Mouse (Mus musculus) gastrocnemius, postnatal 36 days (tissue): ENCODE data around the gene Amotl2. TPM values are rescaled to one million over a fixed set of nuclear protein-coding genes. Genes with fewer than 3 reads are reported as not detected.

ENCODE experiments used
- DNase-seq, 2 experiments: peaks; one replicate each; pipeline ENCODE4 v3.0.0; 2022
- intact Hi-C: fragments of 180-260 bp; cut with DNase I; formaldehyde crosslinking; loops from one replicate; pipeline ENCODE4 v1.15.1; 2025
- total RNA-seq, 2 experiments: library from RNA; stranded (reverse); gene quantifications; 2 replicates each; pipeline ENCODE4 v1.2.3; 2021

The Amotl2 gene
- total RNA-seq, 2 experiments from 2014 or later: 12.0 to 20.5 TPM

DNA sequence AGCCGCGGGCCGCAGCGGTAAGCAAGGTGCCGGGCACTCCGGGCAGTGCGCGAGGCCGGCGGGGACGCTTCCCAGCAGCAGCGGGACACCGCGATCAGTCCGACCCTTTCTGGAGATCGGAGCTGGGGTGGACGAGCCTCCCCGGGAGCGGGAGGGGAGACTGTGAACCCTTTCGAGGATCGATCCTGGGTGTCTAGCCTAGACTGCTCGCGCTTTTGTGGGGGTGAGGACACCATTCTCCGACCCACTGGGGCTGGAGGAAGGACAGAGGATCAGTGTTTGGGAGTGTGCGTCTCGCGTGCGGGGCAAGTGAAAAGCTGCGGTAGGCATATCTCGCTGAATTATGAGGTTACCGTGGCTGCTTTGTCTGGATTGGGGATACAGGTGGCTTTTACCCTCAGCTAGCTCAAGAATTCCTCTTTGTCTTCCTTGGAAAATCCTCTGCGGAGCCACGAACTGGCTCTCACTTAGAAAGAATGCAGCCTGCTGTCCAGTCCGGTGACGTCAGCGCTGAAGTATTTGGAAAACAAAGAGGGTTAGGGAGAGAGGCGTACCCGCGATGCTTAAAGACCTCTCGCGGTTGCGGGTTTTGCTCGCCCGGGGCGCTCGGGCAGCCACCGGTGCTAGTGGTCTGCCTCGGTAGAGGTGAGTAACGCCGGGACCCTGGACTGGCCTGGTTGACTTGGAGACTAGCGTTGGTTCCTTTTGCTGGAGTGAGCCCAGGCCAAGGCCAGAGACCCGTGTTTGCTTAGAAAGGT is 1.6 kb downstream of the Amotl2 start:
- peak; percentile 75 to 83 for DNase-seq
- intact Hi-C loops: no loop called here

DNA sequence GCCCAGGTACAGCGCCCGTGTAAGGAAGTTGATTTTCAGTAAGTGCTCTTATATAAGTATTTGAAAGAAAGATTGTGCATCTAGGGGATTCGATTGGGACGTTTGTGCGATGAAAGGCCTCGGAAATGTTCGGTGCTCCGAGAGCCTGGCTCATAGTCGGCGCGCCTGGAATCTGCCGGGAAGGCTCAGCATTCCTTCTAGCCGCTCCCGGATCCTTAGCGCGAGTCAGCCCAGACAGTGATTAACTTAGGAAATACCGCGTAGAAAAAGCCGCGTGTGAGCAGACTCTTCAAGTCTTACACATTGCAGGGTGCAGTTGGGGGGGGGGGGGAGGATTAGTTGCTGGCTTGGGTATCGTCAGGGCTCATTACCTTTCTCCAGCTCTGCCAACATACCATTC is 2.2 kb downstream of the Amotl2 start:
- intact Hi-C loops: no loop called here
- no peak for DNase-seq

DNA sequence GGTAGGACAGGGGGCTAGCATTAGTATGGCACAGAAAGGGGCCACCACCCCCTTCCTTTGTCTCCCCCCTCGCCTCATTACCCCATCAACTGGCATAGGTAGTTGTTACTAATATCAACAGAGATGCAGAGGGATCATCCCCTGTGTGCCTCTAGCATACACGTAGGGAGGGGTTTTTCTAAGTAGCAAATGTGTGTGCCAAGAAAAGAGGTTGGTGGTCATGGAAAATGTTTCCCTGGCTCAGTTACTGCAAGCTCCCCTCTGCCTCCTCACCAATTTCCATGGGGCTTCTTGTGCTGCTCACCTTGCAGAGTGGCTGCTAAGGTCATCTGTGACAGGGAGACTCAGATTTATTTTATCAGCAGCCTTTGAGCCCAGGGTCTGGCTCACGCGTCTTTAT is 2.6 kb downstream of the Amotl2 start:
- intact Hi-C loops: no loop called here
- no peak for DNase-seq

DNA sequence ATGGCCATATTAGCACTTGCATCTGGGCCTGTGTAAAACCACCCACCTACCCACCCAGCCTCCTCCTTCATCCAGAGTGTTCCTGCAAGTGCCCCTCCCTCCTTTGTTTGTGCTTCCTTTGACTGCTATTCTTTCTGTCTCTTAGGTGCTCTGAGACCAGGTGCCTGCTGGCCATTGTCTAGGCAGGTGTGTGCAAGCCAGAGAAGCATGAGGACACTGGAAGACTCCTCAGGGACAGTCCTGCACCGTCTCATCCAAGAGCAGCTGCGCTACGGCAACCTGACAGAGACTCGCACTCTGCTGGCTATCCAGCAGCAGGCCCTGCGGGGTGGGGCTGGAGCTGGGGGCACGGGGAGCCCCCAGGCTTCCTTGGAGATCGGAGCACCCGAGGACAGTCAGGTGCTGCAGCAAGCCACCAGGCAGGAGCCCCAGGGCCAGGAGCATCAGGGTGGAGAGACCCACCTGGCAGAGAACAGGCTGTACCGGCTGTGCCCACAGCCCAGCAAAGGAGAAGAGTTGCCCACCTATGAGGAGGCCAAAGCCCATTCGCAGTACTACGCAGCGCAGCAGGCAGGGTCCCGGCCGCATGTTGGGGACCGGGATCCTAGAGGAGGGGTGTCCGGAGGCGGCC is 3.6 kb downstream of the Amotl2 start:
- DNase-seq: no peak
- intact Hi-C loops: no loop called here

DNA sequence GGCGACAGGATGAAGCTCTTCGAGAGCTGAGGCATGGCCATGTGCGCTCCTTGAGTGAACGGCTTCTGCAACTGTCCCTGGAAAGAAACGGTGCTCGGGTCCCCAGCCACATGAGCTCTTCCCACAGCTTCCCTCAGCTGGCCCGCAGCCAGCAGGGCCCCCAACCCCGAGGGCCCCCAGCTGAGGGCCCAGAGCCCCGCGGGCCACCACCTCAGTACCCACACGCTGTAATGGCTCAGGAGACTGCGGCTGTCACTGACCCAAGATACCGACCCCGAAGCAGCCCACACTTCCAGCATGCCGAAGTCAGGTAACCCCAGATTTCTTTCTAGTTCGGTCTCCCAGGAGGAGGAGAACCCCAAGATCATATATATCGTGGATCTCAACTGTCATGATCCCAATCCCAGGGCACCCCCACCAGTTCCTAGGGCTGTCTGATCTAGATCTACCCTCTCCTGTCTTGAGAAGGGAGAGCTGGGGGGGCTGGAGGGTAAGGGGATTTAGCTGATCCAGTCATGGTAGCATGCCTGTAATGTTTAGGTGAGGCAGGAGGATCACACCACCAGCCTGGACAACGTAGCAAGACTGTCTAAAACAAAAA is 4.2 kb downstream of the Amotl2 start:
- intact Hi-C loops: no loop called here
- no peak for DNase-seq

DNA sequence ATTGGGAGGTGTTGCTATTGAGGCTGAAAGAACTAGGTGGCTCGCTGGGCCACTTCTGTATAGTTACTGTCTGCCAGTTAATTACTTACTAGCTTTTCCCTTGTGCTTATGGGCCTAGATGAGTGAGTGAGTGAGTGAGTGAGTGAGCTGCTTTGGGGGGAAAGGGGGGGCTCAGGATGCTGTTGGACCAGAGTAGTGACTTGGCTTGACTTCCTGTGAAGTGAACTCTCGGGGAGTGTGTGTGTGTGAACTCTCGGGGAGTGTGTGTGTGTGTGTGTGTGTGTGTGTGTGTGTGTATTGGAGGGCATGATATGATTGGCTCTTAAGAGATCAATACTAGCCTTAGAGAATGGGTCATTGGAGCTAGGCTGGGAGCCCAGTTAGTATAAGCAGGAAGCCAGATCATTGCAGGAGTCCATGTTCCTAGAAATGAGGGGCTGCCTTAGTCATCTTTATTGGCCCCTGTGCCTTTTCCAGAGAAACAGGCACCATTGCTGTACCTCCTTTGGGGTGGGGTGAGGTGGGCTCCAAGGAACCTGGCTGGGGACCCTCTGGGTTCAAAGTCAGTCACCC is 5.0 kb downstream of the Amotl2 start:
- no peak for DNase-seq
- intact Hi-C loops: no loop called here

DNA sequence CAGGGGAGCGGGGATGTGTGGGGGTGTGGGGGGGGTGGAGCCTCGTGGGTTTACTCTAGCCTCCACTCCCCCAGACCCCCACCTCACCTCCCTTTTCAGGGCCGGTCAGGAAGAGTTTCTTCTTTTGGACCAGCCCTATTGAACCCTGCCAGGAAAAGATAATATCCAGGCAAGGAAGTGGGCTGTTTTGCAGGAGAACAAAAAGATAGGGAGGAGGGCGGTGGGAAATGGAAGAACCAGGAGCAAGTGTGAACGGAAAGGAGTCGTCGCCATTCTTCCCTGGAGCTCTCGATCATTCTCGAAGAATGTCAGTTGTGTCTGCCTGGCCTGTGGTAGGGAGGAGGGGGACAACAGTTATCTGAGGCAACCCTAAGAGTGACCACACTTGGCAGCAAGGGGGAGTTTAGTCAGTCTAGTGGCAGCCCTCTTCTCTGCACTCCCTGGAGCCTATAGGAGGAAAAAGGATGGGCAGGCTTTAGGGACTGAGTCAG is 5.6 kb downstream of the Amotl2 start:
- intact Hi-C loops: no loop called here
- no peak for DNase-seq

DNA sequence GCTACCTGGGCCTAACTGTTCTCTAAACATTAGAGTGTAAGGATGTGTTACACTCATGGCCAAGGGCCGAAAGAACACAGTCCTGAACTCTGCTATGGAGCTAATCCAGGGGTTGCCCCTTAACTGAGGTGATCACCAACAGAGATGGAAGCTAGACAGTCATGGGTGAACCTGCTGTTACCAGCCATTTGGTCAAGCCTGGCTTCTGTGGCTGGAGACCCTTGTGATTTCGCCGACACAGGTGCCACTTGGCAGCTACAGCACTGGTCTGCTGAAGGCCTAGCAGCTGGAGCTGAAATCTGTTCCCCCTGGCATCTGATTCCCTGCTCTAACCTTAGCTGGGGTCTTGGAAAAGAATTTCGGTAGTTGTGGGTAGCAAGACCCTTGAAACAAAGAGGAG is 6.3 kb downstream of the Amotl2 start:
- DNase-seq: peak in 1 of 2 experiments; percentile 12
- intact Hi-C loops: no loop called here

DNA sequence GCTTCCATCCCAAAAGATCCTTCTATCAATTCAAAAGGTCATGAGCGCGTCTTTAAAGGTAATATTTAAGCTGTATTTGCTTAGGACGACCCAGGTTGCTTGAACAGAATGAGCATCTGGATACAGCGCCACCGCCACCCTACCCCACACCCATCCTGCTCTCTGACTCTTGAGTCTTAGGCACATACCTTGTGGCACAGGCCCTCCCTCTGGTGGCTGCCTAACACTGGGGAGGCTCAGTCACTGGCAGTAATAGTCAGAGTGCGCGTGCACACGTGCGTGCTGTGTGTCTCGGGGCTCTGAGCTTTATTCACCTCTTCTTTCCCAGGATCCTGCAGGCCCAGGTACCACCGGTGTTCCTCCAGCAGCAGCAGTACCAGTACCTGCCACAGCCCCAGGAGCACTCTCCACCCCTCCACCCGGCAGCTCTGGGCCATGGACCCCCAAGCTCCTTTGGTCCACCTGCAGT is 6.8 kb downstream of the Amotl2 start:
- peak in 1 of 2 experiments; percentile 18 for DNase-seq
- intact Hi-C loops: no loop called here

DNA sequence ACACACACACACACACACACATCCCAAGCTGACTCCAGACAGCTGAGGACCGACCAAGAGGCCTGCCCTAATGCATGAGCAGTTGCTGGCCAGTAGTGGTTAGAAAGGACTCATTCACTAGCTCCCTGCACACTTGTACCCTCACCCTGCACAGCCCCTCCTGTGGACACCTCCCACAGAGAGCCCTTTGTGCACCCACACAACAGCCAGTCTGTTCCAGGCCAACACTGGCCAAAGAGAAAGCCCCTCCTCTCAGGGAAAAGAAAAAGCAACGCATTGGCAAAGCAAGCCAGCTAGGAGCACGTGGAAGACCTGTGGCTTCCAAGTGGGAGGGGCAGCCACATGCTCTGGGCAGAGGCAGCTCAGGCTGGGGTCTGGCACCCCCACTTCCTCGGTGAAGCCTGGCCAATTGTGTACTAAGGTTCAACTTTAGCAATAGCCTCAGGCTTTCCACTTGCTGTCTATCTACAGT is 7.6 kb downstream of the Amotl2 start:
- DNase-seq: peak; percentile 64 to 75
- intact Hi-C loops: no loop called here

DNA sequence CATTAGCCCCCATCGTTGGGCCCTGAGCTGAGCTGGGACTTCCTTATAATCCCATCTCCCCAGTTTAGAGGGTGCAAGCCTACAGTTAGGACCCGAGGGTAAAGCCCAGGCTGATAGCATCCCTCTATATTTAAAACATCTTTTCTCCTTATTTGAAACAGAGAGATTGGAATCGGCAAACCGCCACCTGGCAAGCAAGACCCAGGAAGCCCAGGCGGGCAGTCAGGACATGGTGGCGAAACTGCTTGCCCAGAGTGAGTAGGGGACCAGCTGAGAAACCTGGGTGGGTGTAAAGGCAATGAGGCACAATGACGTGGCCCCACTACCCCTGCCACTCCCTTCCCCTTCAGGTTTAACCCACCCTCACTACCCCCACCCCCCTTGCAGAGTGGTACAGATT is 8.5 kb downstream of the Amotl2 start:
- intact Hi-C loops: no loop called here
- DNase-seq: no peak

DNA sequence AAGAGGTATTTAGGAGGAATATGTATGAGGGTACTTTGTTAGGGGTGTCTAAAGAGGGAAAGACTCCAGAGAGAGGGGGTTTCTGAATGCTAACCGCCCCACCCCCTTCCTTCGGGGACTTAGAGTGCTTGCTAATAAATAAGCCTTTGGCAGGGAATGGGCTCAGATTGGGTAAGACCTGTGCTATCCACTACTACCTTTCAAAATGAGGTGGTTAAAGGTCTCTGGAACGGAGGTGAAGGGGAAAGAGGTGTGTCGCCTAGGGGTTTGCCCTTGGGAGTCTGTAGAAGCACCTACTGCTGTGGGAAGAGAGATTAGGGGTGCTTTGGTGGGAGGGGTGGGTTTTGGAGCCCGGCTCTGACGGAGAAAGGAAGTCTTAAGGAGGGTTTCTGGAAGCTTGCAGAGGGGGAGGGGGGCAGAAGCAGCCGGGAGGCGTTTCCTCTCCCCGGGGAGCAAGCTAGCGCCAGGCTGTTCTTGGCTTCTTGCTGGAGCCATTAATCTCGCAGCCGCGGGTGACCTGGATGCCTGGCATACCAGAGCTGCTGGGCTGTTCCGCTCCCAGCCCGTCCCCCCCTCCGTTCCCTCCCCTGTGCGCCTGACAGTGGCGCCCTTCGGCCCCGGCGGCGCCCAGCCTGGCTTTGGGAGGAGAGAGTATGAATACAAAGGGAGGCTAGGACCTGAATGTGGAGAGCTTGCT is 9.6 kb downstream of the Amotl2 start:
- DNase-seq: peak; percentile 81 to 90
- intact Hi-C loops: loop anchor here (1.0 kb wide), 1 partner anchor 52 kb away; no protein-coding TSS in a partner anchor

DNA sequence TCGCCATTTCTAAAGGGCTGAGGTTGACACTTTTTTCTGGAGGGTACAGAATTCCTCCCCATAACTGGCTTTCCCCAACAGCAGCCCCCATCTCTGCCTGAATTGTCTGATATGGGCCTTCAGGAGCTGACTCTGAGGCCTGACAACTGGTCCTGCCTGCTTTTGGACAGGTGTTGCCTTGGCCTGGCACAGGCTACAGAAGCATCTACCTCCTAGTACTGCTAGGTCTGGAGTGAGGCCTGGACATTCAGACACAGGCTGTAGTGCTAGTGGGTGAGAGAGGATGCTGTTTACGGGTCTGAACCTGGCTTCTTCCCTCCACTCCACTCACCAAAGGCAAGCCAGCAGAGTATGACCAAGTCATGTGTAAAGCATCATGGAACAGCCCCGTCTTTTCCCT is 10.3 kb downstream of the Amotl2 start:
- DNase-seq: no peak
- intact Hi-C loops: loop anchor here (1.0 kb wide), 1 partner anchor 51 kb away; no protein-coding TSS in a partner anchor

DNA sequence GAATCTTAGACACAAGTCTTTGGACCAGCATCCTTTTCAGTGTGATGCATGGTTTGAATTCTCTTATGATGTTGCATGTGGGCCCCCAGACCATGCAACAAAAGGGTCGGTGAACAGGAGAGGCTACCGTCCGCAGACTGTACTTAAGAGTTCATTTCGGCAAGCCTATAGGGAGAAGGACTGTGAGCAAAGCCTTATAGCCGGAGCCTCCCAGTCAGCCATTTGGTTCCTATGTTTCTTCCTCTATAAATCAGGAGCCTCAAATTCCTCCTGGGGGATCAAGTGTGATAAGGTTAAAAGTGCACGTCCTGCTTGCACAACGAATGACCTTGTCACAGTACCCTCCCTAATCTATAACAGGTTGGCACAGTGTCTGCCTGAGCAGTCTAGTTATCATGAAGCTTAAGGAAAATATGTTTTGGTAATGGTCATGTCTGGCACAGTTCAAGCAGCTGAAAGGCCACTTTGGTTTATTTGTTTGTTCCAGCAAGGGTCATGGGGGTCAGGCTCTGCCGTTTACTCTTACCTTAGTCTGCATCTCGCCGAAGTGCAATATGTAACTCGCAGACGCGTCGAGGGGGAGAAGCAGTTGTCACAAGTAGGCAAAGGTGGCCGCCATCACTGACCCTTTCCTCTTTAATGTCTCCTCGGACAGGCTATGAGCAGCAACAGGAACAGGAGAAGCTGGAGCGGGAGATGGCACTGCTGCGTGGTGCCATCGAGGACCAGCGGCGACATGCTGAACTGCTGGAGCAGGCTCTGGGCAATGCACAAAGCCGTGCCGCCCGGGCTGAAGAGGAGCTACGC is 11.4 kb downstream of the Amotl2 start:
- no peak for DNase-seq
- intact Hi-C loops: loop anchor here (2.0 kb wide), 1 partner anchor 43 kb away; no protein-coding TSS in a partner anchor

DNA sequence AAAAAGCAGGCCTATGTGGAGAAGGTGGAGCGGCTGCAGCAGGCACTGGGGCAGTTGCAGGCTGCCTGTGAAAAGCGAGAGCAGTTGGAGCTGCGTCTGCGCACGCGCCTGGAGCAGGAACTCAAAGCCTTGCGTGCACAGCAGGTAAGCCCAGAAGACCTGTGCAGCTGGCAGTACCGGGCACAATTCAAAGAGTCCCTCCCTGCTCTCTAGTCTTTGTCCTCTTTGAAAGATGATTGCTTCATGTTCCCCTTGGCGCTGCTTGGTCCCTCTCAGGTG is 11.9 kb downstream of the Amotl2 start:
- intact Hi-C loops: loop anchor here (2.0 kb wide), 1 partner anchor 42 kb away; no protein-coding TSS in a partner anchor
- DNase-seq: no peak

DNA sequence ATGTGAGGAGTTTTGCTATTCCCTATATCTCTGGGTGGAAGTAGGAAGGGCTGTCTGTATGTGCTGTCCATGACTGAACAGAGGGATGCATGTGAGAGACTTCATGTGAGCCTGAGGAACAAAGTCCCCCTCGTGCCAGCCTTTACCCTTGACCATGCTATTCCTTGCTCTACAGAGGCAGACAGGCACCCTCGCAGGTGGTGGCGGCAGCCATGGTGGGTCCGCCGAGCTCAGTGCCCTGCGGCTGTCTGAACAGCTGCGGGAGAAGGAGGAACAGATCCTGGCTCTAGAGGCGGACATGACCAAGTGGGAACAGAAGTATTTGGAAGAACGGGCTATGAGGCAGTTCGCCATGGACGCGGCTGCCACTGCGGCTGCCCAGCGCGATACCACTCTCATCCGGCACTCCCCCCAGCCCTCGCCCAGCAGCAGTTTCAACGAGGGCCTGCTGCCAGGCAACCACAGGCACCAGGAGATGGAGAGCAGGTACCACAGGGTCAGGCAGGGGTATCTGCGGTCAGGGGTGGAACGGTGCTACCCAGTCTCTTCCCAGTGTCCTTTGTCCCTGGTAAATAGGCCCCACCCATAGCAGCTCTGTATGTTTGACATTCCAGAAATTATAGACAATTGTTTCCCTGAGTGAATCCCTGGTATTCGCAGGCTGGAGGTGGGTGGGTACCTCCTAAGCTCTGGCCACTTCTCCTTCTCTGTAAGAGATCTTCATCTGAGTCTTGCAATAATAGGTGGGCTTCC is 12.8 kb downstream of the Amotl2 start:
- DNase-seq: no peak
- intact Hi-C loops: loop anchor here (2.0 kb wide), 1 partner anchor 42 kb away; no protein-coding TSS in a partner anchor

DNA sequence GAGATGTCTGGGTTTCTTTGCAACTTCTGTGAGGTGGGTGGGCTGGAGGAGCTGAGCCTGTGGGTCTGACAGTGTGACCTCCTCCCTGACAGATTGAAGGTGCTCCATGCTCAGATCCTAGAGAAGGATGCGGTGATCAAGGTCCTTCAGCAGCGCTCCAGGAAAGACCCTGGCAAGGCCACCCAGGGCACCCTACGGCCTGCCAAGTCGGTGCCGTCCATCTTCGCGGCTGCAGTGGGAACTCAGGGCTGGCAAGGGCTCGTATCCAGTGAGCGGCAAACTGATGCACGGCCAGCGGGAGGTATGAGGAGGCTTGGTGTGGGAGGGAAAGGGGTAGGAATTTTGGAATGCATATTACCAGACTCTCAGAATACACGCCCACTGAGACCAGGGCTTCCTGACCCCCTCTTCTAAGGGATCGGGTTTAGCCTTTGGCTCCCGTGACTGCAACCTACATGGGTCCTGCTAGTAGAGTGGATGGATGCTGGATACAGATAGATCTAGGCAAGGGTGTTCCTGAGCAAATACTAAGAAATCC is 13.5 kb downstream of the Amotl2 start:
- intact Hi-C loops: loop anchor here (2.0 kb wide), 1 partner anchor 41 kb away; no protein-coding TSS in a partner anchor
- no peak for DNase-seq

DNA sequence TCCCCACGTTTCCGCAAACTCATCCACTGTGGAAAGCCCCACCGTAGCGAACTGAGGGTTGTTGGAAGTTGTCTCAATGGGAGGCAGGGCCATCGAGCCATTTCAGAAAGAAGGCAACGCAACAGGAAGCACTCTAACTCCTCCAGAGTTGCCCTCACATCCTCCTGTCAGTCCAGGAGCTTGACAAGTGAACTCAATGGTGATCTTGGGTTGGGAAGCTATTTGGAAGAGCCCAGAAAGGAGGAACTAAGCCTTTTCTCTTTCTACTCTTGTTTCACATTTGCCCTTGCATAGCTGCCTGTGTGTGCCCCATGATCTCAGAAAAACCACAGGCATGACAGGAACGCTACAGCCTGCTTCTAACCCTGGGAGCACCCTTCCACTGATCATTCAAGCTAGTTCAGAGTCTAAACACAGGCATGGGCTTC is 14.6 kb downstream of the Amotl2 start:
- DNase-seq: no peak
- intact Hi-C loops: no loop called here
